Mouse (Mus musculus): ENCODE measurements at regions not wholly inside any gene's neighbourhood (a gene's known extent, or its start where the extent isn't known, plus 50 kb on each side); places are given as distances from the start of the nearest gene placed in this dataset.
A peak's percentile ranks its signal among the peaks of the same experiment; 100 is the strongest.

DNA sequence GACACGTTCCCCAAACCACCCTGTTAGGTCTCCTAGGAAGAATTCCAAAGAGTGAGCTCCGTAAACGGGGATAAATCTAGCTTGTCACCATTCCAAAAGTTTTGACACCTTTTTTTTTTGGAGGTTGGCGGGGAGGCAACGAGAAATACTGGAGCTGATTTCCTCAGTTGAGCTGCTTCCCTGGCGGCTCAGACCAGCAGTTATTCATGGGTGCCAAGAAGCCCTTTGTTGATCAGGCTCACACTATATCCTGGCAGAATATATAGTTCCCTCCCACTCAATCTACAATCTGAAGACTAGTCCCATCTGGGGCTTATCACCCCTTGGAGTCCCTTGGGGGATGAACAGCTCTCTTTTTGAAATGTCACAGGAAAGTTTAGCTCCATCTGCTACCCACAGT lies 77.5 kb upstream of the Tiam2 start:
- no peak for DNase-seq (ENCODE audit: low read depth, low spot score)

DNA sequence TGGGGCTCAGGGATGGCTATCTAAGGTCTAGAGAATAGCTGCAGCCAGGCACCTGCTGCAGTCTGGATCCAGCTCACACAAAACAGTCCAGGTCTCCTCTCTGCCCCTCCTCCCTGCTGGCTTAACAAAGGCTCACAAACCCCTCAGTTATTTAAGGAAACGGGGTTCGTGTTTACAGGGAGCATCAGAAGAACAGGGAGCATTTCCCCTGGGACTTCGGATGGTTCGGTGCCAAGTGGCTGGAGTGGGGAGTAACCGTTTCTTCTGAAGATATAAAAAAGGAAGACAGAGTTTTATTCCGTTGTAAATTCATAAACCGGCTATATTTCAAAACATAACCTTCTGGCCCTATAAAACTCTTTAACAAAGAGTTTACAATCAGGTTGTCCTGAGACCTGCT lies 77.1 kb upstream of the Tiam2 start:
- no peak for DNase-seq (ENCODE audit: low read depth, low spot score)

DNA sequence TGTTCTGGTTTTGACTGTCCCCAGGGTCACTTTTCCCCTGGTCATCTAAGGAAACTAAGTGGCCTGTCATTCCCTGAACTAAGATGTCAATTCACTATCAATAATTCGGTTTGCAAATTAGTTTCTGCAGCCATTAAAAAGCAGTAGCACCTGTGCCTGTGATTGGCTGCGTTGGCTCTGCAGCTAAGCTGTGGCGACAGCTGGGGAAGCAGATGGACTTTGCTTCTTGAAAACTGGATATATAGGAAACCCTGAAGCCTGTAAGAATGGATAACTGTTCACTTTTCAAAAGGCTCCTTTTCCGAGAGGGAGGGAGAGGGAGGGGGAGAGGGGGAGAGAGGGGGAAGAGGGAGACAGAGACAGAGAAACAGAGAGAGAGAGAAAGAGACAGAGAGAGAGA lies 75.2 kb upstream of the Tiam2 start:
- DNase-seq (ENCODE audit: low read depth, low spot score): no peak

- no peak for DNase-seq (ENCODE audit: low read depth, low spot score)
Observed at GRCm38 (mm10) chr17:3251966-3252365, 74.4 kb upstream of the Tiam2 start.

- DNase-seq (ENCODE audit: low read depth, low spot score): peak; percentile 67
Observed at GRCm38 (mm10) chr17:3253508-3254176, 72.7 kb upstream of the Tiam2 start.

GRCm38 (mm10) chr17:3256765-3257164 lies 69.6 kb upstream of the Tiam2 start:
- DNase-seq (ENCODE audit: low read depth, low spot score): no peak

- DNase-seq (ENCODE audit: low read depth, low spot score): no peak
Observed at GRCm38 (mm10) chr17:3258811-3259510, 67.4 kb upstream of the Tiam2 start.

- DNase-seq (ENCODE audit: low read depth, low spot score): no peak
Observed at GRCm38 (mm10) chr17:3260796-3261195, 65.6 kb upstream of the Tiam2 start.

- DNase-seq (ENCODE audit: low read depth, low spot score): peak; percentile 86
Observed at GRCm38 (mm10) chr17:3273108-3274091, 53.0 kb upstream of the Tiam2 start.

GRCm38 (mm10) chr17:3274449-3275285 lies 51.7 kb upstream of the Tiam2 start:
- no peak for DNase-seq (ENCODE audit: low read depth, low spot score)

Measured in R1 (cell line).